In the genomic region with DNA sequence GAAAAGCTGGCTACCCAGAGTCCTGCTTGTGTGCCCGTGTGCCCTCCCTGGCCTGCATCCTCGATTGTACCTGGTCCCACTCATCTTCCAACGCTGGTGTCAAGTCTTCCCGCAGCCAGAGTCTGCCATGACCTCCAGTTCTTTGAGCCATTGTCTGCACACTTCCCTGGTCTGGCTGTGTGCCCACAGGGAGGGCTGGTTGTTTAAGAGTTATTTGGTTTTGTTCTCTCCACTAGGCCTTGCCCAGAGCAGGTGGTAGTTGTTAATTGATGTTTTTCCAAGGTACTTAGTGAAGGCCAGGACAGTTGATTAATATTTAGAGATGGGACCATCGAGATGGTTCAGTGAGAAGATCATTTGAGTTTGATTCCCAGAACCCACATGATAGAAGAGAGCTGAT, we compare ENCODE assay signal across 9 mouse cellular contexts. TPM values are rescaled to one million over a fixed set of nuclear protein-coding genes. Genes with fewer than 3 reads are reported as not detected.
DNase-seq lines count a peak whose midpoint lies in the region; ATAC-seq and TF ChIP-seq lines count a peak whose summit lies in the region.
"Had no signal": no experiment of that assay in that cellular context is flagged by ENCODE, and none has a peak within 500 bp of the region (broad histone marks: within the 10 kb centered on the region; RNA-seq: fewer than 3 reads in every experiment).

No protein-coding gene starts in this region.

- H3K27ac ChIP-seq in heart, embryonic 10.5 days: peak overlapping the region; percentile 45
- peak overlapping the region; percentile 14; the same call in 1 of the 2 replicates for H3K27ac ChIP-seq in liver, embryonic 15.5 days (replicated peaks)
- no peak overlapping the region for H3K27ac ChIP-seq in liver, embryonic 12.5 days
- H3K27ac ChIP-seq in forebrain, embryonic 15.5 days (replicated peaks): peak overlapping the region; percentile 56
- peak overlapping the region; percentile 47; the same call in 1 of the 2 replicates for H3K27ac ChIP-seq in midbrain, postnatal 0 days (ENCODE audit: low read depth, low read length)

- no peak for TF ChIP-seq CTCF in midbrain, postnatal 0 days (IDR thresholded peaks at IDR 0.05)

- 83% methylated on average over 5 of the region's 5 CpGs for WGBS in heart, embryonic 10.5 days
- WGBS in liver, embryonic 15.5 days (ENCODE audit: insufficient replicate concordance): 56% methylated on average over 5 of the region's 5 CpGs
- 71% methylated on average over 5 of the region's 5 CpGs for WGBS in liver, embryonic 12.5 days (ENCODE audit: insufficient replicate concordance)
- 39% methylated on average over 5 of the region's 5 CpGs for WGBS in forebrain, embryonic 15.5 days
- WGBS in midbrain, postnatal 0 days: 63% methylated on average over 5 of the region's 5 CpGs

- H3K4me3 ChIP-seq in heart, embryonic 10.5 days: no peak overlapping the region
- H3K4me3 ChIP-seq in liver, embryonic 15.5 days (replicated peaks): no peak overlapping the region
- H3K4me3 ChIP-seq in liver, embryonic 12.5 days: no peak overlapping the region
- no peak overlapping the region for H3K4me3 ChIP-seq in forebrain, embryonic 15.5 days
- H3K4me3 ChIP-seq in midbrain, postnatal 0 days (ENCODE audit: low read depth, low read length): no peak overlapping the region

- H3K27me3 ChIP-seq in heart, embryonic 10.5 days (ENCODE audit: insufficient read depth, poor library complexity, severe bottlenecking): no peaks in the 10 kb centered on the region
- no peaks in the 10 kb centered on the region for H3K27me3 ChIP-seq in liver, embryonic 15.5 days
- H3K27me3 ChIP-seq in liver, embryonic 12.5 days (replicated peaks): no peaks in the 10 kb centered on the region
- no peaks in the 10 kb centered on the region for H3K27me3 ChIP-seq in forebrain, embryonic 15.5 days
- H3K27me3 ChIP-seq in midbrain, postnatal 0 days (ENCODE audit: insufficient read depth, low read length): no peaks in the 10 kb centered on the region

- no peak for DNase-seq in heart, embryonic 10.5 days (ENCODE audit: low spot score)
- DNase-seq in heart, adult 8-10 months (ENCODE audit: low spot score): no peak
- DNase-seq in midbrain, postnatal 0 days (ENCODE audit: low spot score): no peak
- DNase-seq in right cerebral cortex, postnatal 36 days (ENCODE audit: low spot score in 2 of 2): no peak
- DNase-seq in MN1 (ENCODE audit: low spot score): no peak

- H3K9me3 ChIP-seq in heart, embryonic 10.5 days: no peaks in the 10 kb centered on the region
- no peaks in the 10 kb centered on the region for H3K9me3 ChIP-seq in liver, embryonic 15.5 days (replicated peaks)
- H3K9me3 ChIP-seq in liver, embryonic 12.5 days (replicated peaks): no peaks in the 10 kb centered on the region
- no peaks in the 10 kb centered on the region for H3K9me3 ChIP-seq in forebrain, embryonic 15.5 days
- H3K9me3 ChIP-seq in midbrain, postnatal 0 days (ENCODE audit: low read length): no peaks in the 10 kb centered on the region

- H3K4me1 ChIP-seq in heart, embryonic 10.5 days: peaks cover 56% of the 10 kb centered on the region
- peaks cover 34% of the 10 kb centered on the region for H3K4me1 ChIP-seq in liver, embryonic 15.5 days (replicated peaks)
- H3K4me1 ChIP-seq in liver, embryonic 12.5 days: peaks cover 22% of the 10 kb centered on the region
- H3K4me1 ChIP-seq in forebrain, embryonic 15.5 days: peaks cover 38% of the 10 kb centered on the region
- peaks cover 6% of the 10 kb centered on the region; the same call in 1 of the 2 replicates for H3K4me1 ChIP-seq in midbrain, postnatal 0 days (ENCODE audit: insufficient read depth, low read length)

- 0 out of 2 replicates have a peak, but pooled peaks cover 3% of the 10 kb centered on the region for H3K36me3 ChIP-seq in heart, embryonic 10.5 days
- H3K36me3 ChIP-seq in liver, embryonic 15.5 days (replicated peaks): no peaks in the 10 kb centered on the region
- H3K36me3 ChIP-seq in liver, embryonic 12.5 days: no peaks in the 10 kb centered on the region
- no peaks in the 10 kb centered on the region for H3K36me3 ChIP-seq in forebrain, embryonic 15.5 days
- H3K36me3 ChIP-seq in midbrain, postnatal 0 days (ENCODE audit: insufficient read depth, low read length): no peaks in the 10 kb centered on the region

- no peak overlapping the region for H3K4me2 ChIP-seq in liver, embryonic 15.5 days
- no peak overlapping the region for H3K4me2 ChIP-seq in liver, embryonic 12.5 days
- no peak overlapping the region for H3K4me2 ChIP-seq in forebrain, embryonic 15.5 days (replicated peaks)
- H3K4me2 ChIP-seq in midbrain, postnatal 0 days (ENCODE audit: low read depth, low read length, poor library complexity, severe bottlenecking): no peak overlapping the region

- H3K9ac ChIP-seq in liver, embryonic 15.5 days: no peak overlapping the region
- H3K9ac ChIP-seq in liver, embryonic 12.5 days: no peak overlapping the region
- no peak overlapping the region for H3K9ac ChIP-seq in forebrain, embryonic 15.5 days (replicated peaks)
- H3K9ac ChIP-seq in midbrain, postnatal 0 days (replicated peaks; ENCODE audit: low read length, poor library complexity, severe bottlenecking): no peak overlapping the region

- ATAC-seq in liver, embryonic 15.5 days (ENCODE audit: insufficient read depth): no peak
- ATAC-seq in liver, embryonic 12.5 days: no peak
- ATAC-seq in forebrain, embryonic 15.5 days (replicated peaks): no peak
- no peak for ATAC-seq in midbrain, postnatal 0 days (ENCODE audit: low FRiP score)
- ATAC-seq: CD4-positive, CD25-positive, alpha-beta regulatory T cell, adult 4 months had no signal

RNA-seq across cellular contexts. Expression of gene Itgb5, which starts 54.7 kb away (rescaled TPM):
- 35.0 and 37.3 TPM in 2 replicates for polyA plus RNA-seq in heart, embryonic 10.5 days (2016; fragmentation: Nextera tagmentation; extraction: Ambion mirVana)
- total RNA-seq in heart, adult 8-10 months (2022): 100 to 1,000 TPM in 1 of 4 experiments, 10 to 100 TPM in 3; 87.6 to 103 (median 91.3) TPM
- 16.2 and 18.5 TPM in 2 replicates for polyA plus RNA-seq in liver, embryonic 15.5 days (2015; fragmentation: Nextera tagmentation; extraction: Ambion mirVana)
- polyA plus RNA-seq in liver, embryonic 12.5 days (2016; fragmentation: Nextera tagmentation; extraction: Ambion mirVana): 20.0 and 22.2 TPM in 2 replicates
- 10.6 and 13.3 TPM in 2 replicates for polyA plus RNA-seq in forebrain, embryonic 15.5 days (2015; fragmentation: Nextera tagmentation; extraction: Ambion mirVana)
- 49.8 and 51.0 TPM in 2 replicates for total RNA-seq in midbrain, postnatal 0 days (2014; rRNA removed)
- 22.9 and 24.3 TPM in 2 replicates for polyA plus RNA-seq in midbrain, postnatal 0 days (2015; fragmentation: Nextera tagmentation; extraction: Ambion mirVana)
